Mouse (Mus musculus): ENCODE data around the gene Skint2.

The Skint2 gene

GRCm38 (mm10) chr4:112556894-112557293, at the start of gene Skint2:
Gene Skint2, plus strand, starts transcription at chr4:112557194.
- no peak for DNase-seq (ENCODE audit: low spot score in 2 of 2)

All from thymus, postnatal 10 days (tissue).